Mouse (Mus musculus): ENCODE measurements around the gene Tmie.

GRCm38 (mm10) chr9:110892552-110892951, 12.6 kb upstream of the Tmie start:
- TF ChIP-seq POLR2A (IDR thresholded peaks at IDR 0.05; ENCODE audit: insufficient read length, low read depth), result no peak
- TF ChIP-seq USF1 (IDR thresholded peaks at IDR 0.05; ENCODE audit: low read depth), result no peak
- no peak for TF ChIP-seq POLR2AphosphoS2 (IDR thresholded peaks at IDR 0.05; ENCODE audit: insufficient read length, low read depth)
- TF ChIP-seq MAX (IDR thresholded peaks at IDR 0.05; ENCODE audit: low read depth), result no peak
- no peak for TF ChIP-seq CEBPB (IDR thresholded peaks at IDR 0.05; ENCODE audit: insufficient read depth, poor library complexity, severe bottlenecking)
- no peak for TF ChIP-seq SRF (IDR thresholded peaks at IDR 0.05; ENCODE audit: control insufficient read depth, insufficient read length, low read depth)
- TF ChIP-seq TCF3 (IDR thresholded peaks at IDR 0.05; ENCODE audit: insufficient read length, low read depth), result no peak
- TF ChIP-seq MYOG (IDR thresholded peaks at IDR 0.05; ENCODE audit: control insufficient read depth in 1 of 3, insufficient read depth in 1 of 3, insufficient read length in 2 of 3, low read depth in 2 of 3), result no peak
- no peak for TF ChIP-seq REST (IDR thresholded peaks at IDR 0.05; ENCODE audit: insufficient read depth, insufficient read length)
